Mouse (Mus musculus): Measurements from ENCODE around the gene Prkcb. TPM values are rescaled to one million over a fixed set of nuclear protein-coding genes. Genes with fewer than 3 reads are reported as not detected.

Prkcb gene
- polyA plus RNA-seq, 1 experiment from 2014 or later = 5.4 TPM

DNA sequence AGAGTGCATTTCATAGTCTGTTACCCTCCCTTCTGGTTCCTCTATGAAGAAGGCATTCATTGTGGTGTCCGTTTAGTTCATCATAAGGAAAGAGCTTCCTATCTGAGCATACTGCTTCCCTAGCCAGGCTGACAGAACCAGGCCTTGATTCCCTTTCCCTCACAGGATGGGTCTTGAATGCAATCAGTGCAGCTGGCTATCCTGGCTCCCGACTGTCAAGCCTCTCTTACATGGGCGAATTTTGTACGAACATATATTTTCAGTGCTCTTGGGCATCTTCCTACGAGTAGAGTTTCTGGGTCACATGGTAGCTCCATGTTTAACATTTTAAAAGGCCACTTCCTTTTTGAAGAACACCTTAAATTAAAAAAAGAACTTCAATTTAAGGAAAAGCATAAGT is 61.4 kb downstream of the Prkcb start:
- H3K4me3 ChIP-seq (ENCODE audit: low read depth, low read length) = no peak overlapping the region
- no peak for DNase-seq (ENCODE audit: low spot score)
- ATAC-seq (replicated peaks; ENCODE audit: insufficient number of reproducible peaks, low FRiP score, low TSS enrichment, low read depth) = no peak
- H3K9ac ChIP-seq (replicated peaks; ENCODE audit: low read length) = no peak overlapping the region
- WGBS = 89% methylated on average over 5 of the region's 5 CpGs
- H3K4me1 ChIP-seq (ENCODE audit: control insufficient read depth, insufficient read depth, low read length) = no peaks in the 10 kb centered on the region
- H3K27me3 ChIP-seq (ENCODE audit: control insufficient read depth, insufficient read depth, low read length) = no peaks in the 10 kb centered on the region
- no peak overlapping the region for H3K4me2 ChIP-seq (ENCODE audit: low read depth, low read length)
- H3K27ac ChIP-seq (replicated peaks; ENCODE audit: low read depth, low read length) = no peak overlapping the region
- H3K9me3 ChIP-seq (replicated peaks; ENCODE audit: control insufficient read depth, low read length) = no peaks in the 10 kb centered on the region
- H3K36me3 ChIP-seq (replicated peaks; ENCODE audit: control insufficient read depth, insufficient read depth, low read depth, low read length) = no peaks in the 10 kb centered on the region

GRCm38 (mm10) chr7:122350741-122351140 is 62.2 kb downstream of the Prkcb start:
- Histone ChIP-seq H3K9ac (replicated peaks; ENCODE audit: low read length) (no peak overlapping the region), H3K4me3 (ENCODE audit: low read depth, low read length) (no peak overlapping the region), H3K4me2 (ENCODE audit: low read depth, low read length) (no peak overlapping the region), H3K27ac (replicated peaks; ENCODE audit: low read depth, low read length) (no peak overlapping the region), H3K9me3 (replicated peaks; ENCODE audit: control insufficient read depth, low read length) (no peaks in the 10 kb centered on the region), H3K27me3 (ENCODE audit: control insufficient read depth, insufficient read depth, low read length) (no peaks in the 10 kb centered on the region), H3K36me3 (replicated peaks; ENCODE audit: control insufficient read depth, insufficient read depth, low read depth, low read length) (no peaks in the 10 kb centered on the region), H3K4me1 (ENCODE audit: control insufficient read depth, insufficient read depth, low read length) (no peaks in the 10 kb centered on the region)
- WGBS = 86% methylated on average over 2 of the region's 2 CpGs
- ATAC-seq (replicated peaks; ENCODE audit: insufficient number of reproducible peaks, low FRiP score, low TSS enrichment, low read depth) (no peak), DNase-seq (ENCODE audit: low spot score) (no peak)

DNA sequence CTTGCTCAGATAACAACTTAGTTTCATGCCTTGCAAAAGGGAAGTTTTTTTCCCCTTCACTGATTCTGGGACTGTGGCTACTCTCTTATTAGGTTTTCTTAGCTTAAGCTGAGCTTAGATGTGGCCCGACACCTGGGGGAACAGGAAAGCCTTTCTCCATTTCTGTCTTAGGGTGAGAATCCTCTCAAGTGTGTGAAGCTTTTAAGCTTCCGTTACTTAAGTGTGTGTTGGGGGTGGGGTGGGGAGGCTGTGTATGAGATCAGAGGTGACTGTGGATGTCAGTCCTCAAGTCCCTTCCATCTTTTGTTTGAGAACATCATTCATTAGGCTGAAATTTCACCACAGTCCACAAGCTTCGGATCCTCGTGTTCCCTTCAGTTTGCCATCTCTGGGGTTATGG is 63.3 kb downstream of the Prkcb start:
- Histone ChIP-seq H3K36me3 (replicated peaks; ENCODE audit: control insufficient read depth, insufficient read depth, low read depth, low read length) (no peaks in the 10 kb centered on the region), H3K27ac (replicated peaks; ENCODE audit: low read depth, low read length) (no peak overlapping the region), H3K9me3 (replicated peaks; ENCODE audit: control insufficient read depth, low read length) (no peaks in the 10 kb centered on the region), H3K4me2 (ENCODE audit: low read depth, low read length) (no peak overlapping the region), H3K9ac (replicated peaks; ENCODE audit: low read length) (no peak overlapping the region), H3K4me1 (ENCODE audit: control insufficient read depth, insufficient read depth, low read length) (no peaks in the 10 kb centered on the region), H3K27me3 (ENCODE audit: control insufficient read depth, insufficient read depth, low read length) (no peaks in the 10 kb centered on the region), H3K4me3 (ENCODE audit: low read depth, low read length) (no peak overlapping the region)
- ATAC-seq (replicated peaks; ENCODE audit: insufficient number of reproducible peaks, low FRiP score, low TSS enrichment, low read depth) (no peak), DNase-seq (ENCODE audit: low spot score) (no peak)
- 78% methylated on average over 4 of the region's 4 CpGs for WGBS

DNA sequence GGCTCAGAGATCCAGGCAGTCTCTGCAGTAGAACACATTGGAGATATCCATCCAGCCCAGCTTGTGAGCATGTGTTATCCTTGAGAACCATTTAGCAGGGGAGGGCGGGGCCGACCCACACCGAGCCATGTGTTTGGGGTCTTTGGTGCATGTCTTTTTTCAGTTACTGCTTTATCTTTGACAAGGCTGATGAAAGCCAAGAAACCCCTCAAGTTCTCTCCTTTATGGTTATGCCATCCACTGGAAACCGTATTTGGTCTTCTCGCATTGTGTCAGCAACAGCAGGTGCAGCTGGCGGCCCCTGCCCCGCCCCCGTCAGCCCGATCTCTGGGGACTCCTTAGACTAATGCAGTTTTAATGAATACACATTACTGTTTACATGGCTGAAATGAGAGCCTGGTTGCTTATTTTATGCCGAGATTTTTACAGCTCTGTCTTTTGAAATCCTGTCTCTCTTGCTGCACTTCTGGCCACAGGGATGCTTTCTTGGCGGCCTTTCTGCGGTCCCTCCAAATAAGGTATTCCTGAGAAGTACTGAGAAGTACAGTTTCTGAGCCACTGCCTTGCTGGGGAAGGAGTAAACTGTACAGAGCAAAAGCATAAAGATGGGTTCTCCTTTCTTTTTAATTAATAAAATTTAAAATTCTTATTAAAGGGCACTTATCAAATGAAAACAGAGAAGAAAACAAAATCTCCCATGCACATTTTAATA is 64.2 kb downstream of the Prkcb start:
- ATAC-seq (replicated peaks; ENCODE audit: insufficient number of reproducible peaks, low FRiP score, low TSS enrichment, low read depth) (no peak), DNase-seq (ENCODE audit: low spot score) (no peak)
- Histone ChIP-seq H3K9ac (replicated peaks; ENCODE audit: low read length) (no peak overlapping the region), H3K27me3 (ENCODE audit: control insufficient read depth, insufficient read depth, low read length) (no peaks in the 10 kb centered on the region), H3K36me3 (replicated peaks; ENCODE audit: control insufficient read depth, insufficient read depth, low read depth, low read length) (no peaks in the 10 kb centered on the region), H3K9me3 (replicated peaks; ENCODE audit: control insufficient read depth, low read length) (no peaks in the 10 kb centered on the region), H3K27ac (replicated peaks; ENCODE audit: low read depth, low read length) (no peak overlapping the region), H3K4me1 (ENCODE audit: control insufficient read depth, insufficient read depth, low read length) (no peaks in the 10 kb centered on the region), H3K4me2 (ENCODE audit: low read depth, low read length) (no peak overlapping the region), H3K4me3 (ENCODE audit: low read depth, low read length) (no peak overlapping the region)
- 73% methylated on average over 12 of the region's 12 CpGs for WGBS

DNA sequence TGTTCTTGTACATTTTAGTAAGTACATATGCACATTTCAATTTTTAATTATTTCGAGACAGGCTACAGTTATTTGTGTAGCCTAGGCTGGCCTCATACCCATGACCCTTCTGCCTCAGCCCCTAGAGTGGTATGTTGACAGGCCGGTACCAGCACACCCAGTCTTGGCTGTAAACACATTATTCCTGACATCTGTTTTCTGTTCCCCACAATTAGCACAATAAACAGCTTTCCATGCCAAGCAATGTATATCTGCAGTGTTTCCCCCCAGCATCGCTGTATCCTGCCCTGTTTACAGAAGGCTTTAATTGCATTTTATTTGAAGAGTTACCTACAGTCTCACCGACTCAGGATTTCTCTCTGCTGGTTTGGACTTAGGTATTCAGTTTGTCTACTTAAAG is 64.8 kb downstream of the Prkcb start:
- DNase-seq (ENCODE audit: low spot score) (no peak), ATAC-seq (replicated peaks; ENCODE audit: insufficient number of reproducible peaks, low FRiP score, low TSS enrichment, low read depth) (no peak)
- Histone ChIP-seq H3K4me2 (ENCODE audit: low read depth, low read length) (no peak overlapping the region), H3K4me1 (ENCODE audit: control insufficient read depth, insufficient read depth, low read length) (no peaks in the 10 kb centered on the region), H3K27ac (replicated peaks; ENCODE audit: low read depth, low read length) (no peak overlapping the region), H3K36me3 (replicated peaks; ENCODE audit: control insufficient read depth, insufficient read depth, low read depth, low read length) (no peaks in the 10 kb centered on the region), H3K9me3 (replicated peaks; ENCODE audit: control insufficient read depth, low read length) (no peaks in the 10 kb centered on the region), H3K4me3 (ENCODE audit: low read depth, low read length) (no peak overlapping the region), H3K27me3 (ENCODE audit: control insufficient read depth, insufficient read depth, low read length) (no peaks in the 10 kb centered on the region), H3K9ac (replicated peaks; ENCODE audit: low read length) (no peak overlapping the region)
- 76% methylated on average over 4 of the region's 4 CpGs for WGBS

DNA sequence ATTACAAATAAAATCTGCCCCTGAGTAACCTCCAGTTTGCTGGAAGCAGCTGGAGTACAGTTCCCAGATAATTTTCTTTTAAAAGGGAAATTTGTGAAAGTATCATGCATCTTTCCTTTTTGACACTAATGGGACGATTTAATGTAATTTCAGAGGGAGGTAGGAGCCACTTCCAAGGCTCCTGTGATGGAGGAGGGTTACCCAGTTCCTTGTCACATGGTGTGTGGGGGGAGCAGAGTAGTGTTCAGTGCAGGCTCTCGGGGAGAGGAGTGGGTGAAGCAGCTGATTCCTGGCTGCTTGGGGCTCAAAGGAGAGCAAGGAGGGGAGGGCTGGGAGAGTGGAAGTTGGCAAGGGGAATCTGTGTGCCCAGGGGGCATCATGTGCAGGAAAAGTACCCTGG is 68.4 kb downstream of the Prkcb start:
- WGBS = 50% methylated on average over 2 of the region's 2 CpGs
- Histone ChIP-seq H3K27me3 (ENCODE audit: control insufficient read depth, insufficient read depth, low read length) (no peaks in the 10 kb centered on the region), H3K9ac (replicated peaks; ENCODE audit: low read length) (no peak overlapping the region), H3K36me3 (replicated peaks; ENCODE audit: control insufficient read depth, insufficient read depth, low read depth, low read length) (no peaks in the 10 kb centered on the region), H3K4me1 (ENCODE audit: control insufficient read depth, insufficient read depth, low read length) (no peaks in the 10 kb centered on the region), H3K4me3 (ENCODE audit: low read depth, low read length) (no peak overlapping the region), H3K9me3 (replicated peaks; ENCODE audit: control insufficient read depth, low read length) (no peaks in the 10 kb centered on the region), H3K27ac (replicated peaks; ENCODE audit: low read depth, low read length) (no peak overlapping the region), H3K4me2 (ENCODE audit: low read depth, low read length) (no peak overlapping the region)
- ATAC-seq (replicated peaks; ENCODE audit: insufficient number of reproducible peaks, low FRiP score, low TSS enrichment, low read depth) (no peak), DNase-seq (ENCODE audit: low spot score) (no peak)

GRCm38 (mm10) chr7:122357847-122358246 is 69.3 kb downstream of the Prkcb start:
- Histone ChIP-seq H3K4me1 (ENCODE audit: control insufficient read depth, insufficient read depth, low read length) (no peaks in the 10 kb centered on the region), H3K4me2 (ENCODE audit: low read depth, low read length) (no peak overlapping the region), H3K9me3 (replicated peaks; ENCODE audit: control insufficient read depth, low read length) (no peaks in the 10 kb centered on the region), H3K9ac (replicated peaks; ENCODE audit: low read length) (no peak overlapping the region), H3K27ac (replicated peaks; ENCODE audit: low read depth, low read length) (no peak overlapping the region), H3K27me3 (ENCODE audit: control insufficient read depth, insufficient read depth, low read length) (no peaks in the 10 kb centered on the region), H3K36me3 (replicated peaks; ENCODE audit: control insufficient read depth, insufficient read depth, low read depth, low read length) (no peaks in the 10 kb centered on the region), H3K4me3 (ENCODE audit: low read depth, low read length) (no peak overlapping the region)
- ATAC-seq (replicated peaks; ENCODE audit: insufficient number of reproducible peaks, low FRiP score, low TSS enrichment, low read depth) = no peak
- 91% methylated on average over 7 of the region's 7 CpGs for WGBS
- DNase-seq (ENCODE audit: low spot score) = no peak

DNA sequence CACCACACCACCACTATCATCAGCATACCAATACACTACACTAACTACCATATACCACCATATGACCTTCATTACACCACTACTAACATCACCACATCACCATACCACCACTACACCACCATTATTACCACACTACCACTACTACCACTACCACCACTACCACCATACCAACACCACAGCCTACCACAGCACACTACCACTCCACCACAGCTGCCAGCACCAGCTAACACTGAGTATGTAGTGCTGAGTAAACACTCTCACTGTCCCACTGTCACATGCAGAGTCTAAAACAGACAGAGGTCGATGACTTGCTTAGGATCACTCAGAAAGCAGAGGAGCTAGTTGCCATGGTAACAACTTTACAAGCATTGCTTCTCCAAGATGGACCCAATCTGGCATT is 78.1 kb downstream of the Prkcb start:
- no peak overlapping the region for H3K4me2 ChIP-seq (ENCODE audit: low read depth, low read length)
- no peak overlapping the region for H3K27ac ChIP-seq (replicated peaks; ENCODE audit: low read depth, low read length)
- DNase-seq (ENCODE audit: low spot score) (no peak), ATAC-seq (replicated peaks; ENCODE audit: insufficient number of reproducible peaks, low FRiP score, low TSS enrichment, low read depth) (no peak)
- H3K9me3 ChIP-seq (replicated peaks; ENCODE audit: control insufficient read depth, low read length) = no peaks in the 10 kb centered on the region
- no peaks in the 10 kb centered on the region for H3K36me3 ChIP-seq (replicated peaks; ENCODE audit: control insufficient read depth, insufficient read depth, low read depth, low read length)
- H3K4me3 ChIP-seq (ENCODE audit: low read depth, low read length) = no peak overlapping the region
- no peaks in the 10 kb centered on the region for H3K4me1 ChIP-seq (ENCODE audit: control insufficient read depth, insufficient read depth, low read length)
- WGBS = 81% methylated on average over 1 of the region's 1 CpGs
- H3K9ac ChIP-seq (replicated peaks; ENCODE audit: low read length) = no peak overlapping the region
- no peaks in the 10 kb centered on the region for H3K27me3 ChIP-seq (ENCODE audit: control insufficient read depth, insufficient read depth, low read length)
